Mouse (Mus musculus) heart, postnatal 0 days (tissue): ENCODE measurements around the gene Stx8.

ENCODE experiments used
- CTCF ChIP-seq: IDR thresholded peaks from 2 replicates; pipeline ENCODE4 v1.5.1; 2016; ENCODE audit warnings: antibody characterized with exemption, control low read depth, low read depth
- EP300 ChIP-seq: IDR thresholded peaks from 2 replicates; pipeline ENCODE4 v1.6.1; 2016; ENCODE audit warnings: antibody characterized with exemption, low read depth

DNA sequence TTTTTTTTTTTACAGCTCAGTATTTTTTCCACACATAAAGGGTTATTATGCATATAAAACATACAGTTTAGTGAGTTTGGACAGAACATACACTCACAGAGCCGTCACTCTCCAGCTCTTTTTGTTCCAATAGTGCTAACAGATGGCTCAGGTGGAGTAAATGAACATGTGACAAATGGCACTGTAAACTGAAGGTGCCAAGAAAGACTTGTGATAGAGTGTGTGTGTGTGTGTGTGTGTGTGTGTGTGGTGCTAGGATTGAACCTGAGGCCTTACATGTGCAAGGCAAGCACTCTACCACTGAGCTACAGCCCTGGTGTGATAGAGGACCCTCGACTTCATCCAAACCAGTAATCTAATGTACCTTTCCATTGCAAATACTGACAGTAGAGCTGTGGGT is 96.1 kb downstream of the Stx8 start:
- TF ChIP-seq CTCF (no peak), EP300 (no peak)
